Mouse (Mus musculus) E14TG2a.4 (cell line): Measurements from ENCODE around the gene Mrps12.

Experiments
- H3K27me3 ChIP-seq: 2 replicates; pipeline ENCODE4 v1.6.1; 2014; ENCODE audit warnings: low read length, control low read depth; ENCODE audit not compliant: insufficient read depth
- H3K36me3 ChIP-seq: 2 replicates; pipeline ENCODE4 v1.6.1; 2014; ENCODE audit warnings: low read length, control low read depth; ENCODE audit not compliant: insufficient read depth
- H3K4me1 ChIP-seq: replicated peaks from 2 replicates; pipeline ENCODE4 v1.6.1; 2014; ENCODE audit warnings: low read depth, low read length, control low read depth
- H3K4me3 ChIP-seq: replicated peaks from 2 replicates; pipeline ENCODE4 v1.5.1; 2014; ENCODE audit warnings: mild to moderate bottlenecking, low read length
- H3K9me3 ChIP-seq: 2 replicates; pipeline ENCODE4 v1.6.1; 2014; ENCODE audit warnings: low read length, control low read depth
- CTCF ChIP-seq: conservative IDR thresholded peaks from 2 replicates; pipeline ENCODE4 v1.5.1; 2014; ENCODE audit warnings: low read length
- NANOG ChIP-seq: IDR thresholded peaks from 2 replicates; pipeline ENCODE4 v1.6.1; 2014; ENCODE audit warnings: borderline replicate concordance, low read length, mixed read lengths
- POU5F1 ChIP-seq: IDR thresholded peaks from 2 replicates; pipeline ENCODE4 v1.6.1; 2014; ENCODE audit warnings: low read length, borderline replicate concordance

Mrps12 gene

GRCm38 (mm10) chr7:28739829-28740228 is 1.8 kb downstream of the Mrps12 start:
- Histone ChIP-seq H3K9me3 (no peaks in the 10 kb centered on the region), H3K4me3 (peak overlapping the region; percentile 98), H3K4me1 (peaks cover 67% of the 10 kb centered on the region), H3K36me3 (peaks cover 54% of the 10 kb centered on the region), H3K27me3 (no peaks in the 10 kb centered on the region)
- no peak for TF ChIP-seq NANOG
- no peak for TF ChIP-seq POU5F1

- Histone ChIP-seq H3K4me3 (peak overlapping the region; percentile 76), H3K27me3 (no peaks in the 10 kb centered on the region), H3K36me3 (peaks cover 44% of the 10 kb centered on the region), H3K4me1 (peaks cover 81% of the 10 kb centered on the region), H3K9me3 (peaks cover 8% of the 10 kb centered on the region)
- TF ChIP-seq NANOG, result no peak
- TF ChIP-seq POU5F1, result no peak
- TF ChIP-seq CTCF, result no peak
Observed at GRCm38 (mm10) chr7:28735701-28736100, 5.9 kb downstream of the Mrps12 start.

GRCm38 (mm10) chr7:28733211-28733610 is 8.4 kb downstream of the Mrps12 start:
- TF ChIP-seq POU5F1 (no peak), NANOG (no peak), CTCF (no peak)
- H3K27me3 ChIP-seq, result no peaks in the 10 kb centered on the region
- peaks cover 8% of the 10 kb centered on the region for H3K9me3 ChIP-seq
- peaks cover 57% of the 10 kb centered on the region for H3K4me1 ChIP-seq
- peaks cover 21% of the 10 kb centered on the region for H3K36me3 ChIP-seq
- peak overlapping the region; percentile 81 for H3K4me3 ChIP-seq

- peak overlapping the region; percentile 81 for H3K4me3 ChIP-seq
- H3K9me3 ChIP-seq, result peaks cover 8% of the 10 kb centered on the region
- H3K4me1 ChIP-seq, result peaks cover 54% of the 10 kb centered on the region
- H3K36me3 ChIP-seq, result peaks cover 15% of the 10 kb centered on the region
- TF ChIP-seq CTCF, result no peak
- no peak for TF ChIP-seq POU5F1
- no peaks in the 10 kb centered on the region for H3K27me3 ChIP-seq
Observed at GRCm38 (mm10) chr7:28732341-28733142, 9.1 kb downstream of the Mrps12 start.

GRCm38 (mm10) chr7:28727649-28728340 is 13.8 kb downstream of the Mrps12 start:
- Histone ChIP-seq H3K36me3 (peaks cover 4% of the 10 kb centered on the region; the same call in 1 of the 2 replicates), H3K4me1 (peaks cover 9% of the 10 kb centered on the region), H3K9me3 (peaks cover 28% of the 10 kb centered on the region), H3K4me3 (no peak overlapping the region), H3K27me3 (no peaks in the 10 kb centered on the region)
- no peak for TF ChIP-seq CTCF
- no peak for TF ChIP-seq NANOG
- no peak for TF ChIP-seq POU5F1

- Histone ChIP-seq H3K4me1 (peaks cover 2% of the 10 kb centered on the region), H3K36me3 (peaks cover 4% of the 10 kb centered on the region; the same call in 1 of the 2 replicates), H3K9me3 (peaks cover 24% of the 10 kb centered on the region), H3K27me3 (no peaks in the 10 kb centered on the region), H3K4me3 (no peak overlapping the region)
- no peak for TF ChIP-seq POU5F1
- peak; percentile 87 for TF ChIP-seq CTCF
Observed at GRCm38 (mm10) chr7:28726600-28726999, 15.0 kb downstream of the Mrps12 start.

- Histone ChIP-seq H3K4me3 (no peak overlapping the region), H3K9me3 (peaks cover 20% of the 10 kb centered on the region), H3K4me1 (peaks cover 13% of the 10 kb centered on the region), H3K36me3 (peaks cover 4% of the 10 kb centered on the region; the same call in 1 of the 2 replicates), H3K27me3 (no peaks in the 10 kb centered on the region)
- TF ChIP-seq POU5F1, result no peak
- no peak for TF ChIP-seq NANOG
- no peak for TF ChIP-seq CTCF
Observed at GRCm38 (mm10) chr7:28724613-28725012, 17.0 kb downstream of the Mrps12 start.

- TF ChIP-seq NANOG (no peak), CTCF (no peak), POU5F1 (no peak)
- H3K9me3 ChIP-seq, result peaks cover 20% of the 10 kb centered on the region
- peaks cover 3% of the 10 kb centered on the region; the same call in 1 of the 2 replicates for H3K27me3 ChIP-seq
- peaks cover 4% of the 10 kb centered on the region; the same call in 1 of the 2 replicates for H3K36me3 ChIP-seq
- H3K4me3 ChIP-seq, result 0 out of 2 replicates have a peak overlapping the region, but pooled peaks have one; percentile 32
- peaks cover 29% of the 10 kb centered on the region for H3K4me1 ChIP-seq
Observed at GRCm38 (mm10) chr7:28722079-28722478, 19.5 kb downstream of the Mrps12 start.
